In the genomic region with DNA sequence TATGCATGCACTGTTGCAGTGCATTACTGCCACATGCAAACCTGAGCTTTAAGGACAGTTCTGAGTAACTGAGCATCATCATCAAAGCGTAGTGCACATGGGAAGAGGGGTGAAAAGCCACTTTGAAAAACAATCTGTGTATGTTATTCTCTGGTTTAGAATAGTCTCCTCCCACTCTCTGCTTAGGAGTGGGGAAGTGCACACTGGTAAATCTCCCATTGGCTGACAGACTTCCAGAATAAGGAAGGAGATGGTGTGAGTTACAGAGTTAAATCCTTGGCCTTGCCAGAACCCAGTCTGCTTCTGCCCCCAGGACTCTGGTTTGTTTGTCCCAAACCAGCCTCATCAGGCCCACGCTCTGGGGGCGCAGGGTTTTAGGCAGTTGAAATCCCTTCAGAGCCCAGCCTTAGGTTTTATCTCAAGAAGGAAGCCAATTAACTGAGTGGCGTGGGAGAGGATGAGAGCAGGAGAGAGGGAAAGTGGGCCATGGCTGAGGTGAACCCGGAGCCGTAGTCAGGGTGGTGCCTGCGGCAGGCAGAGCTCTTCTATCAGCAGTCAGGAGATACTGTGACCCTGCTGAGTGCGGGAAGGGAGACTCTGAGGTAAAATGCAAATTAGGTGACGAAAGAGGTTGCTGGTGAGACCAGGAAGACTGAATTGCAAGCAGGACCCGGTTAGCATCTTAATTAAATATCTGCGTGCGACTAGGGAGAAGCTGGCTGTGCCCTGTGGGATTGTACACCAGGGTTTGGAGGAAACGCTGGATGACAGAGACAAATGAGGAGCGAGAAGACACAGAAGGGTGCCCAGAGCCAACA, we compare ENCODE assay signal across 11 mouse cellular contexts.
DNase-seq lines count a peak whose midpoint lies in the region; ATAC-seq lines count a peak whose summit lies in the region.
"Had no signal": no experiment of that assay in that cellular context is flagged by ENCODE, and none has a peak within 500 bp of the region (broad histone marks: within the 10 kb centered on the region; RNA-seq: fewer than 3 reads in every experiment).

No protein-coding gene starts in this region.

- no peak overlapping the region for H3K27ac ChIP-seq in hindbrain, embryonic 10.5 days
- H3K27ac ChIP-seq in hindbrain, embryonic 11.5 days (ENCODE audit: low read depth, low read length): no peak overlapping the region
- no peak overlapping the region for H3K27ac ChIP-seq in hindbrain, embryonic 14.5 days

- H3K27me3 ChIP-seq in hindbrain, embryonic 10.5 days (ENCODE audit: insufficient read depth, poor library complexity, severe bottlenecking): peaks cover 19% of the 10 kb centered on the region
- H3K27me3 ChIP-seq in hindbrain, embryonic 11.5 days (ENCODE audit: control insufficient read depth, insufficient read depth, low read length): no peaks in the 10 kb centered on the region
- H3K27me3 ChIP-seq in hindbrain, embryonic 14.5 days (ENCODE audit: control insufficient read depth, insufficient read depth, low read length): 0 out of 2 replicates have a peak, but pooled peaks cover 9% of the 10 kb centered on the region
- no peaks in the 10 kb centered on the region for H3K27me3 ChIP-seq in splenic B cell, adult 2 months (ENCODE audit: control insufficient read depth, insufficient read depth, low read length, poor library complexity, severe bottlenecking)

- H3K4me1 ChIP-seq in hindbrain, embryonic 10.5 days (replicated peaks): peaks cover 11% of the 10 kb centered on the region
- H3K4me1 ChIP-seq in hindbrain, embryonic 11.5 days (replicated peaks; ENCODE audit: control insufficient read depth, insufficient read depth, low read length): no peaks in the 10 kb centered on the region
- H3K4me1 ChIP-seq in hindbrain, embryonic 14.5 days (replicated peaks; ENCODE audit: control insufficient read depth, insufficient read depth, low read length): peaks cover 5% of the 10 kb centered on the region

- no peaks in the 10 kb centered on the region for H3K36me3 ChIP-seq in hindbrain, embryonic 10.5 days
- H3K36me3 ChIP-seq in hindbrain, embryonic 11.5 days (ENCODE audit: control insufficient read depth, insufficient read depth, low read length): no peaks in the 10 kb centered on the region
- no peaks in the 10 kb centered on the region for H3K36me3 ChIP-seq in hindbrain, embryonic 14.5 days (replicated peaks; ENCODE audit: control insufficient read depth, insufficient read depth)
- no peaks in the 10 kb centered on the region for H3K36me3 ChIP-seq in splenic B cell, adult 2 months (ENCODE audit: control insufficient read depth, insufficient read depth, low read length, poor library complexity, severe bottlenecking)
- H3K36me3 ChIP-seq: G1E had no signal

- H3K4me3 ChIP-seq in hindbrain, embryonic 10.5 days: 0 out of 2 replicates have a peak overlapping the region, but pooled peaks have one; percentile 9
- no peak overlapping the region for H3K4me3 ChIP-seq in hindbrain, embryonic 11.5 days (ENCODE audit: low read depth, low read length)
- no peak overlapping the region for H3K4me3 ChIP-seq in hindbrain, embryonic 14.5 days (replicated peaks; ENCODE audit: low read length)

- WGBS in hindbrain, embryonic 10.5 days: 19% methylated on average over 14 of the region's 14 CpGs
- WGBS in hindbrain, embryonic 11.5 days: 23% methylated on average over 14 of the region's 14 CpGs
- 19% methylated on average over 14 of the region's 14 CpGs for WGBS in hindbrain, embryonic 14.5 days

- DNase-seq in hindbrain, embryonic 10.5 days (ENCODE audit: low spot score): no peak
- DNase-seq in hindbrain, embryonic 11.5 days (ENCODE audit: low spot score): no peak
- peak; percentile 14 to 30 for DNase-seq in right cerebral cortex, adult 2 months (ENCODE audit: low spot score in 2 of 2)
- DNase-seq in right cerebral cortex, postnatal 10 days (ENCODE audit: low spot score in 2 of 2): no peak
- no peak for DNase-seq in hindbrain, embryonic 14.5 days (ENCODE audit: low spot score)
- DNase-seq in splenic B cell, adult 2 months (ENCODE audit: low read depth, low spot score): peak; percentile 7
- DNase-seq in adrenal gland, adult 2 months: no peak
- DNase-seq in testis, postnatal 14 days (ENCODE audit: low spot score): no peak
- DNase-seq: heart, postnatal 36 days; left cerebral cortex, postnatal 4 days had no signal

- H3K9ac ChIP-seq in hindbrain, embryonic 11.5 days (ENCODE audit: low read depth, low read length): no peak overlapping the region
- no peak overlapping the region for H3K9ac ChIP-seq in hindbrain, embryonic 14.5 days

- H3K9me3 ChIP-seq in hindbrain, embryonic 10.5 days: no peaks in the 10 kb centered on the region
- H3K9me3 ChIP-seq in hindbrain, embryonic 11.5 days (ENCODE audit: control insufficient read depth, low read length): no peaks in the 10 kb centered on the region
- no peaks in the 10 kb centered on the region for H3K9me3 ChIP-seq in hindbrain, embryonic 14.5 days (ENCODE audit: control insufficient read depth, low read length)
- H3K9me3 ChIP-seq: G1E had no signal

- no peak for ATAC-seq in hindbrain, embryonic 11.5 days (ENCODE audit: low FRiP score)
- ATAC-seq in hindbrain, embryonic 14.5 days (ENCODE audit: low FRiP score): no peak

- no peak overlapping the region for H3K4me2 ChIP-seq in hindbrain, embryonic 11.5 days (replicated peaks; ENCODE audit: low read depth, low read length)
- H3K4me2 ChIP-seq in hindbrain, embryonic 14.5 days (replicated peaks): peak overlapping the region; percentile 11; the same call in 1 of the 2 replicates

Comparison
In these comparisons a context has a peak if more than half of its experiments do, and no peak if none do; other contexts are left out.
1. DNase-seq: peak in right cerebral cortex, adult 2 months (2 of 2) and splenic B cell, adult 2 months (single experiment); none in hindbrain, embryonic 10.5 days (single experiment), hindbrain, embryonic 11.5 days (single experiment), right cerebral cortex, postnatal 10 days (0 of 2), hindbrain, embryonic 14.5 days (single experiment), adrenal gland, adult 2 months (single experiment) and testis, postnatal 14 days (single experiment).